Mouse (Mus musculus) embryonic facial prominence, embryonic 10.5 days (tissue): ENCODE results near the gene Msl3. TPM values are rescaled to one million over a fixed set of nuclear protein-coding genes. Genes with fewer than 3 reads are reported as not detected.
A peak's percentile ranks its signal among the peaks of the same experiment; 100 is the strongest.
"Not testable (repeated sequence)": the region's sequence is repeated elsewhere in the genome, so short reads cannot be mapped to it uniquely, and the experiment has no call there.

ENCODE experiments used
- DNase-seq: peaks from one replicate; pipeline ENCODE4 v3.0.0-alpha.2; 2017; ENCODE audit warnings: low spot score
- H3K27ac ChIP-seq: fragments of 300-500 bp; sonication (generic); replicated peaks from 2 replicates; pipeline ENCODE4 v1.5.1; 2016; ENCODE audit warnings: mild to moderate bottlenecking
- H3K27me3 ChIP-seq: fragments of 300-500 bp; sonication (generic); replicated peaks from 2 replicates; pipeline ENCODE4 v1.6.1; 2016; ENCODE audit warnings: low read depth, mild to moderate bottlenecking; ENCODE audit not compliant: poor library complexity, severe bottlenecking
- H3K36me3 ChIP-seq: fragments of 300-500 bp; sonication (generic); replicated peaks from 2 replicates; pipeline ENCODE4 v1.6.1; 2016; ENCODE audit warnings: mild to moderate bottlenecking, moderate library complexity
- H3K4me1 ChIP-seq: fragments of 300-500 bp; sonication (generic); 2 replicates; pipeline ENCODE4 v1.6.1; 2016
- H3K4me3 ChIP-seq: fragments of 300-500 bp; sonication (generic); 2 replicates; pipeline ENCODE4 v1.5.1; 2016; ENCODE audit warnings: mild to moderate bottlenecking, moderate library complexity
- H3K9me3 ChIP-seq: fragments of 300-500 bp; sonication (generic); 2 replicates; pipeline ENCODE4 v1.6.1; 2016; ENCODE audit warnings: mild to moderate bottlenecking
- WGBS: fragments of 180-500 bp; shearing (Covaris S2); methylation state at CpG from one replicate; pipeline ENCODE4 v1.1.7; 2016; 5-methylcytosine and 5-hydroxymethylcytosine counted together
- polyA plus RNA-seq: library from polyadenylated mRNA; unstranded; fragments of >200 nt; fragmentation: Nextera tagmentation; extraction: Ambion mirVana; gene quantifications from 2 replicates; pipeline ENCODE4 v1.2.1, GENCODE M21; 2016

The Msl3 gene
- 28.5 and 29.0 TPM in 2 replicates for polyA plus RNA-seq

GRCm38 (mm10) chrX:168673525-168674406 lies at the start of gene Msl3:
Msl3 (minus strand) TSS chrX:168673898.
- Histone ChIP-seq H3K36me3 (peaks cover 16% of the 10 kb centered on the region), H3K27ac (peak within 1 kb of the TSS; percentile 88), H3K4me1 (no peaks in the 10 kb centered on the region), H3K27me3 (peaks cover 61% of the 10 kb centered on the region), H3K4me3 (peak within 1 kb of the TSS; percentile 63), H3K9me3 (peaks cover 6% of the 10 kb centered on the region; the same call in 1 of the 2 replicates)
- DNase-seq = peak; percentile 85
- 21% methylated on average over 88 of the region's 88 CpGs for WGBS

- no peak overlapping the region for H3K27ac ChIP-seq
- H3K27me3 ChIP-seq = peaks cover 71% of the 10 kb centered on the region
- H3K4me1 ChIP-seq = no peaks in the 10 kb centered on the region
- DNase-seq = no peak
- no peak overlapping the region for H3K4me3 ChIP-seq
- H3K9me3 ChIP-seq = no peaks in the 10 kb centered on the region
- WGBS = 58% methylated on average over 2 of the region's 2 CpGs
- no peaks in the 10 kb centered on the region for H3K36me3 ChIP-seq
Observed at GRCm38 (mm10) chrX:168717969-168718368, 44.3 kb upstream of the Msl3 start.

- H3K9me3 ChIP-seq = peaks cover 6% of the 10 kb centered on the region; the same call in 1 of the 2 replicates
- no peaks in the 10 kb centered on the region for H3K4me1 ChIP-seq
- DNase-seq = no peak
- WGBS = 22% methylated on average over 10 of the region's 10 CpGs
- peaks cover 11% of the 10 kb centered on the region for H3K36me3 ChIP-seq
- H3K4me3 ChIP-seq = peak overlapping the region; percentile 63
- H3K27me3 ChIP-seq = peaks cover 54% of the 10 kb centered on the region
- H3K27ac ChIP-seq = peak overlapping the region; percentile 88
Observed at GRCm38 (mm10) chrX:168674407-168674962, 787 bp upstream of the Msl3 start.

- H3K36me3 ChIP-seq = peaks cover 21% of the 10 kb centered on the region
- H3K9me3 ChIP-seq = peaks cover 6% of the 10 kb centered on the region; the same call in 1 of the 2 replicates
- peak overlapping the region; percentile 88 for H3K27ac ChIP-seq
- H3K4me3 ChIP-seq = peak overlapping the region; percentile 63
- H3K27me3 ChIP-seq = peaks cover 64% of the 10 kb centered on the region
- DNase-seq = no peak
- 23% methylated on average over 31 of the region's 31 CpGs for WGBS
- H3K4me1 ChIP-seq = no peaks in the 10 kb centered on the region
Observed at GRCm38 (mm10) chrX:168672913-168673524, 679 bp downstream of the Msl3 start.

- 16% methylated on average over 9 of the region's 9 CpGs for whole genome bisulfite sequencing
- DNase-seq = peak; percentile 65
- Histone ChIP-seq H3K36me3 (peaks cover 27% of the 10 kb centered on the region), H3K27me3 (peaks cover 61% of the 10 kb centered on the region), H3K4me1 (no peaks in the 10 kb centered on the region), H3K9me3 (peaks cover 6% of the 10 kb centered on the region; the same call in 1 of the 2 replicates), H3K4me3 (peak overlapping the region; percentile 63), H3K27ac (peak overlapping the region; percentile 88; the same call in 1 of the 2 replicates)
Observed at GRCm38 (mm10) chrX:168672425-168672824, 1.3 kb downstream of the Msl3 start.

- Histone ChIP-seq H3K36me3 (peaks cover 37% of the 10 kb centered on the region), H3K4me1 (no peaks in the 10 kb centered on the region), H3K27me3 (peaks cover 51% of the 10 kb centered on the region), H3K4me3 (no peak overlapping the region), H3K9me3 (no peaks in the 10 kb centered on the region), H3K27ac (no peak overlapping the region)
- no peak for DNase-seq
- WGBS = 80% methylated on average over 12 of the region's 12 CpGs
Observed at GRCm38 (mm10) chrX:168663982-168664689, 9.6 kb downstream of the Msl3 start.

GRCm38 (mm10) chrX:168660236-168660635 lies 13.5 kb downstream of the Msl3 start:
- no peak overlapping the region for H3K4me3 ChIP-seq
- WGBS = 72% methylated on average over 4 of the region's 4 CpGs
- no peaks in the 10 kb centered on the region for H3K4me1 ChIP-seq
- no peak for DNase-seq
- H3K36me3 ChIP-seq = peaks cover 30% of the 10 kb centered on the region
- peaks cover 51% of the 10 kb centered on the region for H3K27me3 ChIP-seq
- H3K27ac ChIP-seq = no peak overlapping the region
- H3K9me3 ChIP-seq = no peaks in the 10 kb centered on the region

GRCm38 (mm10) chrX:168659803-168660202 lies 13.9 kb downstream of the Msl3 start:
- H3K4me3 ChIP-seq, DNase-seq, H3K27ac ChIP-seq, H3K4me1 ChIP-seq, H3K9me3 ChIP-seq: not testable (repeated sequence)
- peaks cover 30% of the 10 kb centered on the region for H3K36me3 ChIP-seq
- 59% methylated on average over 4 of the region's 4 CpGs for whole genome bisulfite sequencing
- peaks cover 50% of the 10 kb centered on the region for H3K27me3 ChIP-seq

GRCm38 (mm10) chrX:168659275-168659674 lies 14.4 kb downstream of the Msl3 start:
- WGBS = 91% methylated on average over 3 of the region's 3 CpGs
- Histone ChIP-seq H3K27me3 (peaks cover 46% of the 10 kb centered on the region), H3K4me1 (no peaks in the 10 kb centered on the region), H3K27ac (no peak overlapping the region), H3K36me3 (peaks cover 25% of the 10 kb centered on the region), H3K9me3 (no peaks in the 10 kb centered on the region), H3K4me3 (no peak overlapping the region)
- no peak for DNase-seq

GRCm38 (mm10) chrX:168657795-168658194 lies 15.9 kb downstream of the Msl3 start:
- Histone ChIP-seq H3K4me1 (no peaks in the 10 kb centered on the region), H3K27me3 (peaks cover 47% of the 10 kb centered on the region), H3K27ac (no peak overlapping the region), H3K9me3 (no peaks in the 10 kb centered on the region), H3K36me3 (peaks cover 23% of the 10 kb centered on the region), H3K4me3 (no peak overlapping the region)
- DNase-seq = no peak
- 89% methylated on average over 1 of the region's 1 CpGs for WGBS

- Histone ChIP-seq H3K36me3 (peaks cover 33% of the 10 kb centered on the region), H3K9me3 (no peaks in the 10 kb centered on the region), H3K4me1 (no peaks in the 10 kb centered on the region), H3K27ac (no peak overlapping the region), H3K4me3 (no peak overlapping the region), H3K27me3 (peaks cover 92% of the 10 kb centered on the region)
- DNase-seq = no peak
- WGBS = 75% methylated on average over 2 of the region's 2 CpGs
Observed at GRCm38 (mm10) chrX:168649336-168649735, 24.4 kb downstream of the Msl3 start.

GRCm38 (mm10) chrX:168647746-168648145 lies 26.0 kb downstream of the Msl3 start:
- WGBS = 78% methylated on average over 3 of the region's 3 CpGs
- H3K27ac ChIP-seq = no peak overlapping the region
- no peak overlapping the region for H3K4me3 ChIP-seq
- no peaks in the 10 kb centered on the region for H3K4me1 ChIP-seq
- peaks cover 23% of the 10 kb centered on the region for H3K36me3 ChIP-seq
- peaks cover 86% of the 10 kb centered on the region for H3K27me3 ChIP-seq
- no peak for DNase-seq
- H3K9me3 ChIP-seq = no peaks in the 10 kb centered on the region
